Mouse (Mus musculus): ENCODE data around the gene Rapgef2.

The Rapgef2 gene

GRCm38 (mm10) chr3:79286376-79287107 is at the start of gene Rapgef2:
Rapgef2 (minus strand) TSS chr3:79286517.
- peak; percentile 42 for DNase-seq (ENCODE audit: low read depth in 2 of 2, low spot score in 2 of 2)

DNA sequence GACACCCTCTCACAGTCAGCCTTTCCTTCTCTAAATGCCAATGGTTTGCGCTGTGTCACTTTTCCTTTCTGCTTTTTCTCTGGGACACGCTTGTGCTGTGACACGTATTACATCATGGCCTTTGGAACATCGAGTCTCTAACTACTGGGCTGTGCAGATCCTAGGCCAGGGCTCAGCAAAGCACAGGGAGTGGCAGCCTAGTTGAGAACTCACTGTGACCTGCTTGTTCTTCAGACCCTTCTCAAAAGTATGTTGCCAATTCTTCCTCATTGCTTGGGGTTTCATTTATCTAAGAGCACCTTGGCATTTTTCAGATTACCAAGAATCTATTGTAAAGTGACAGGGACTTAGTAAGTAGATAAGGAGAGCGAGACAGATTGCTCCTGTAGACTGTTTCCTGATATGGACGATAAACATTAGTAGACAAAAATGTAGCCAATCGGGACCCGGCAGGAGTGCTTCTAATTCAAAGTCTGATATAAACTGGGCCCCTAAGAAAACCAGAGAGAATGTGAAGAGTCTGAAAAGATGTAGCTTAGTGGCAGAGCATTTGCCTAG is 47.4 kb upstream of the Rapgef2 start:
- DNase-seq (ENCODE audit: low read depth in 2 of 2, low spot score in 2 of 2) = no peak

GRCm38 (mm10) chr3:79333051-79333450 is 46.7 kb upstream of the Rapgef2 start:
- no peak for DNase-seq (ENCODE audit: low read depth in 2 of 2, low spot score in 2 of 2)

GRCm38 (mm10) chr3:79329691-79330315 is 43.5 kb upstream of the Rapgef2 start:
- no peak for DNase-seq (ENCODE audit: low read depth in 2 of 2, low spot score in 2 of 2)

DNA sequence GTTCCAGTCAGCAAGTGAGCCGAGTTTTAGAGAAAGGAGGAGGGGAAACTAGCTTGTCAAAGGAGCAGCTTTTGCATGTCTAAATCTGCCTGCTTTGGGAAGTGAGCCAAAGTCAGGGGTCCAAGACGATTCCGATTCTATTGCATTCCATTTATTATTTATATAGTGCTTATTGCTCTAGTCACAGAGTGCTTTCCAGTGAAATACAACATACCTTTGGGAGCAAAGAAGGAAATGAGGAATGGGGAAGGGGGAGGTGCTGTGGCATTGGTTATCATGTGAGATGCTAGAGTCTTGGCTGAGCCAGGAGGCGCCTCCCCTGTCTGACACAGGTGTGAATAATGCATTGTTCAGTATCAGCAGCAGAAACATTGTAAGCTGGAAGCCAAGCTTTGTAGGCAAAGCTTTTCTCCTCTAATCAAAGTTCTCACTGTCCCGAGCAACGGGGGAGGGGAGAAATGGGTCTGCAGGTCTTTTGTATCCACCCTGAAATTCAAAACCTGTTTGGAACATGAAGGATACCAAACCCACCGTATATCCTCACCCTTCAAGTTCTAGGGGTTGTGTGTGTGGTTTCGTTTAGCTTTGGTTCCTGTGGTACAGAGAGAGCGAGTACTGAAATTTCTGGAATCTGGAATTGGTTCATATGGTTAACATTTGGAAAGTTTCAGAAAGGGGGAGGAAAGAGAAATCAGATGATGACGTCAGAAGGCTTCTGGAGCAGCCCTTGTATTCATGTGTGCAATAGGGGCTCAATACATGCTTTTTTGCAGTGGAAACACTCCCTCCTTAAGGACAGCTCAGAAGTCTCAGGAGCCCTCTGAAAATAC is 38.6 kb upstream of the Rapgef2 start:
- DNase-seq (ENCODE audit: low read depth in 2 of 2, low spot score in 2 of 2) = no peak

- DNase-seq (ENCODE audit: low read depth in 2 of 2, low spot score in 2 of 2) = no peak
Measured at GRCm38 (mm10) chr3:79314006-79314698, 27.8 kb upstream of the Rapgef2 start.

- DNase-seq (ENCODE audit: low read depth in 2 of 2, low spot score in 2 of 2) = no peak
Measured at GRCm38 (mm10) chr3:79311895-79312294, 25.6 kb upstream of the Rapgef2 start.

- no peak for DNase-seq (ENCODE audit: low read depth in 2 of 2, low spot score in 2 of 2)
Measured at GRCm38 (mm10) chr3:79310184-79310583, 23.9 kb upstream of the Rapgef2 start.

DNA sequence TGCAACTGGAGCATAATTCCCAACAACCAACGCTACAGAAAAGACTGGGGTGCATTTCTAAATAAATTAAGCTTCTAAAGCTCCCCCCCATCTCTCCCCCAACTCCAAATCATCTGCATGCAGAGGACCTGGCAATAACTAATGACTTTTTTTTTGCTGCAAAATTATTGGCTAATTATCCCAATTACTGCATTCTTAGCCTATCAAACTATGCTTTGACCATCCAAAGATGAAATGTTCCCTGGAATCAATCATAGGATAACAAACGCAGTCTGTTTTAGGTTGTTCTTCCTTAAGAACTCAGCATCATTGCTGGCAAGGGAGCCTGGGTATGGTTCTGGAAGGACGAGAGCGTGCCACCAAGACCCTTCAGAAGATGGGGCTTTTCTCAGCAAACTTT is 22.3 kb upstream of the Rapgef2 start:
- no peak for DNase-seq (ENCODE audit: low read depth in 2 of 2, low spot score in 2 of 2)

GRCm38 (mm10) chr3:79299401-79299800 is 13.1 kb upstream of the Rapgef2 start:
- DNase-seq (ENCODE audit: low read depth in 2 of 2, low spot score in 2 of 2) = no peak

DNA sequence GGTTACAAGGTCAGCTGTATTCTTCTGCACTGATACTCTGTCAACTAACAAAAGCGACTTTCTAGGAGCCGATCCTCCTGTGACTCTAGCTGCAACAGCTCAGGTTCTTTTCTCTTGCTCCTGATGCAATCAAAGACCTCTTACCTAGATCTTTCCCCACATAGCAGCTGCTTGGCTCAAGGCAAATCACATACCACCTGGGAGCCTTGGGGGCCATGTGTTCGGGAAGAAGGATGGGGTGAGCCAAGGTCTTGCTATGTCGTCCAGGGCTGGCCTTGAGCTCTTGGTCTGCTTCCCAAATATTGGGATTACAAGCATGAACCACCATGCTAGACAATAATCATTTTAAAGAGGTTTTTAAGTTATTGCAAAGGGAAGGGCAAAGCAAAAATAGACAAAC is 11.0 kb upstream of the Rapgef2 start:
- no peak for DNase-seq (ENCODE audit: low read depth in 2 of 2, low spot score in 2 of 2)

GRCm38 (mm10) chr3:79296586-79296985 is 10.3 kb upstream of the Rapgef2 start:
- DNase-seq (ENCODE audit: low read depth in 2 of 2, low spot score in 2 of 2) = no peak

GRCm38 (mm10) chr3:79296049-79296448 is 9.7 kb upstream of the Rapgef2 start:
- DNase-seq (ENCODE audit: low read depth in 2 of 2, low spot score in 2 of 2) = no peak

DNA sequence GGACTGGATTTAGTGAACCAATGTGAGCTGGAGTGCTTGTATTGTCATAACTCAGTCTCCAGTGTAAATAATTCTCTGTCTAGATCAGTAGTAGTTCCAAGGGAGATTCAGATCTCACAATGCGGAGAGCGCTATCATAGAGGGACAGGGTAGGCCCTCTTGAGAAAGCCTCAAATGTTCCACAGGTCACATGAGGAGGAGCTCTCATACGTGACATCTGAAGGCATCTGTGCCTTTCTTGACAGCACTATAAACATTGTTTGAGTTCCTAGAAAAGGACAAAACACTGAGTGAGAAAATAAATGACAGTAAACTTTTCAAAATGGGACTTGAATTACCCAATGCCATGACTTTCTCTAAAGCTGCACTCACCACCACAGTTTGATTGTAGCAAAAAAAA is 8.4 kb upstream of the Rapgef2 start:
- no peak for DNase-seq (ENCODE audit: low read depth in 2 of 2, low spot score in 2 of 2)

DNA sequence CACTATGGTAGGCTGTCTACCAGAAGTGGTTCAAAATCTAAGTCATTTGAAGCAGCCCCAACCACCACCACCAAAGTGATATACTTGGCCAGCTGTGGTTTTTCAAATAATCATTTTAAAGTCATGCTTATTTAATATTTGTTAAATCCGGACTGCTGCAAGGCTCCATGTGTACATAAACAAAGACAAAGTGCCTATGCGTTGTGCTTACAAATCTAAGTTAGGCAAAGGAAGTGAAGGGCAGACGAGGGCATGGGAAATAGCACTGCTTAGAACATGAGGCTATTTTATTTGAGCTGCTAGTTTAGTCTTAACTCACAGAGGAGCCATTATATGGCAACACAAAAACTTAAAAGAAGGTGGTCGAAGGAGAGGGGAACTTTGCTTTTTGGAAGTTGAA is 6.7 kb upstream of the Rapgef2 start:
- no peak for DNase-seq (ENCODE audit: low read depth in 2 of 2, low spot score in 2 of 2)

DNA sequence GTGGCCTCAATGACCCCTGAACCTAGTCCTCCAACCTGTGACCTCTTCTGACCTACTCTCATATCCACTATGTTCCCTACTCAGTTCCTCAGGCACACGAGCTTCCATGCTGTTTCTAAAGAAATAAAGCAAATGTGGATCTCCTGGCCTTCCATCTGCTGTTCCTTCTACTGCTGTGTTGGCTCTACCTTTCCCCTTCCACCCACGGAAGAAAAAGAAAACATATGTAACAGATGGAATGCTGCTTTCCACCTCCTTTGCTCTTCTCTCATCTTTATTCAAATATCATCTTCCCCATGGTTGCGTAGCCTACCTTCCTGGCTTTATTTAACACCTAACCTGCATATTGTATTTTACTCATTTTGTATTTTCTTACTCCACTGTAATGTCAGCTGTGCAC is 2.7 kb upstream of the Rapgef2 start:
- no peak for DNase-seq (ENCODE audit: low read depth in 2 of 2, low spot score in 2 of 2)

DNA sequence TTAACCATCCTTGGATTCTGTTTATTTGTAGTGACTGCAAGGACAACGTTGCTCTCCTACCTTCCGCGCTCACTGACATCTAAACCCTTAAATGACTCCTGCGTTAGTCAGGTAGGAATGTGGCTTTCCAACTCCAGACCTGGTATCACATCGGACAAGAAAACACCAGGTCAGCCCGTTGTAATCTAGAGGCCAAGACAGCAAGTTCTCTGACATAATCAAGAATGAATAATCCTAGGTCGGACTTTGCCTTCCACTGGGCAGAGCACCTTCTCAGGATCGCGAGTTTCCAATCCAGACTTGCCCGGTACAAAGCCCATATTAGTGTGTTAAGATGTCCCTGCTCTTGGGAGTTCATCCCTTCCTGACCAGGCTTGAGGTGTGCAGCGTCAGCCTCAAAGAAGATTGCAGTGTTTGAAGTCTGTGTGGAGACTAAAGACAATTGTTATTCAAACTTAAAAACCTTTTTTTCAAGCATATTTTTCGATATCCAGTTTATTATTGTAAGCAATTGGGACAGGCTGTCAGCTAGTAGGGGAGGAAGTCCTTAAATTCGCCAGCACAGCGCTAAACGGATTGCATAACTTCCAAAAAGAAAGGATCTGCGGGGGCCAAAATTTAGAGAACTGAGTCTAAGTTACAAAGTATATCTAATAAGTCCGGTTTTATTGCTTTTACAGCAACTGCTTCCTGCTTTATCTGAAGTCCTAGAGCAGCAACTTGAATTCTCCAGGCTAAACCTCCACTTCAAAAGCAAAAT is 1.6 kb upstream of the Rapgef2 start:
- peak in 1 of 2 experiments; percentile 12 for DNase-seq (ENCODE audit: low read depth in 2 of 2, low spot score in 2 of 2)

DNA sequence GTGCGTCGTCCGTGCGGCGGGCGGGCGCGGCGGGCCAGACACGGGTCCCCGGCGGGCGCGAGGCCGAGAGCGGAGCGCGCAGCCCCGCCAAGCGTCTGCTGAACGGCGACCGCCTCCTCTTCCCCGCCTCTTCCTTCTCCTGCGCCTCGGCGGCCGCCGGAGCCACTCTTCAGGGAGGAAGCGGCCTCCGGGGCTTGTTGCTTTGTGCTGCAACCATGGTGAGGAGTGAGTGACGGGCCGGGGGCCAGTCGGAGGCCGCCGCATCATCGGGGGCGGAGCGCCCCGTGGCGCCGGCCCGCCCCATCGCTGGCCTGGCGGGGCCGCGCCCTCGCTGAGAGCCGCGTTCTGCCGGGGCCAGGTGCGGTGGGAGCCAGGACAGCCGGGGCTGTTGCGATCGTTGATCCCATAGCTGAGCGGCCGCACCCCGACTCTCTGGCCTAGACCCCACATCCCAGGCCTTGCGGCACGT is 825 bp upstream of the Rapgef2 start:
- peak; percentile 89 to 91 for DNase-seq (ENCODE audit: low read depth in 2 of 2, low spot score in 2 of 2)

DNA sequence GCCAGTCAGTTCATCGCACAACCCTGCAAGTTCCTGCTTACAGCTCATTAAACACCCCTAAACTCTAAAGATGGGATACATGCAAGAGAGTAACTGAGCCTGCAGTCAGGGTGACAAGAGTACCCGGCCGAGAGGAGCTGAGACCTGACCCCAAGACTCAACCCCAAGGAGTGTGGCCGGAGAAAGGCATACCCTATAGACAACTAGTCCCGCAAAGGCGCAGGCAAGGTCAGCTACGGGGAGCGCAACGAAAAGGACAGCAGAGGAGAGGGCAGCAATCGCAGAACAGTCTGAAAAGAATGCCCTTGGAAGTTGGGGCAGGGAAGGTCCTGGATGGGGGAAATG is 314 bp downstream of the Rapgef2 start:
- peak in 1 of 2 experiments; percentile 20 for DNase-seq (ENCODE audit: low read depth in 2 of 2, low spot score in 2 of 2)

- DNase-seq (ENCODE audit: low read depth in 2 of 2, low spot score in 2 of 2) = no peak
Measured at GRCm38 (mm10) chr3:79285097-79285675, 1.1 kb downstream of the Rapgef2 start.
